Mouse (Mus musculus) forebrain, embryonic 14.5 days (tissue): Measurements from ENCODE around the gene Tmem139. TPM values are rescaled to one million over a fixed set of nuclear protein-coding genes. Genes with fewer than 3 reads are reported as not detected.

Experiments used
- ATAC-seq: fragments of 200-750 bp; cut with Nextera tagmentation; 2 replicates; pipeline ENCODE4 v1.8.0; 2017; ENCODE audit warnings: mild to moderate bottlenecking, moderate library complexity
- DNase-seq: peaks from one replicate; pipeline ENCODE4 v3.0.0-alpha.2; 2015; ENCODE audit warnings: low spot score
- H3K27ac ChIP-seq: fragments of 300-500 bp; sonication (generic); 2 replicates; pipeline ENCODE4 v1.5.1; 2014; ENCODE audit warnings: low read depth, mild to moderate bottlenecking, control low read depth, low read length, moderate library complexity
- H3K27me3 ChIP-seq: fragments of 300-500 bp; sonication (generic); replicated peaks from 2 replicates; pipeline ENCODE4 v1.6.1; 2014; ENCODE audit warnings: low read length, control low read depth, mixed read lengths; ENCODE audit not compliant: control insufficient read depth, insufficient read depth
- H3K36me3 ChIP-seq: fragments of 300-500 bp; sonication (generic); 2 replicates; pipeline ENCODE4 v1.6.1; 2014; ENCODE audit warnings: low read length, control low read depth; ENCODE audit not compliant: control insufficient read depth, insufficient read depth
- H3K4me1 ChIP-seq: fragments of 300-500 bp; sonication (generic); 2 replicates; pipeline ENCODE4 v1.6.1; 2014; ENCODE audit warnings: antibody characterized with exemption, low read length, control low read depth; ENCODE audit not compliant: control insufficient read depth, insufficient read depth
- H3K4me2 ChIP-seq: fragments of 300-500 bp; sonication (generic); 2 replicates; pipeline ENCODE4 v1.6.1; 2014; ENCODE audit warnings: mild to moderate bottlenecking, control low read depth, low read length
- H3K4me3 ChIP-seq: fragments of 300-500 bp; sonication (generic); 2 replicates; pipeline ENCODE4 v1.5.1; 2014; ENCODE audit warnings: low read depth, low read length, control low read depth
- H3K9ac ChIP-seq: fragments of 300-500 bp; sonication (generic); 2 replicates; pipeline ENCODE4 v1.6.1; 2014; ENCODE audit warnings: mild to moderate bottlenecking, low read length, control low read depth, moderate library complexity
- H3K9me3 ChIP-seq: fragments of 300-500 bp; sonication (generic); replicated peaks from 2 replicates; pipeline ENCODE4 v1.6.1; 2016; ENCODE audit warnings: low read length, control low read depth, mixed read lengths; ENCODE audit not compliant: control insufficient read depth
- WGBS: fragments of 180-500 bp; shearing (Covaris S2); extraction: QIAGEN DNeasy Blood & Tissue Kit; methylation state at CpG from one replicate; pipeline ENCODE4 v1.1.7; 2014; 5-methylcytosine and 5-hydroxymethylcytosine counted together
- polyA plus RNA-seq: library from polyadenylated mRNA; unstranded; fragments of >200 nt; fragmentation: Nextera tagmentation; extraction: Ambion mirVana; gene quantifications from 2 replicates; pipeline ENCODE4 v1.2.1, GENCODE M21; 2014

The Tmem139 gene
- not detected in 2 replicates for polyA plus RNA-seq

DNA sequence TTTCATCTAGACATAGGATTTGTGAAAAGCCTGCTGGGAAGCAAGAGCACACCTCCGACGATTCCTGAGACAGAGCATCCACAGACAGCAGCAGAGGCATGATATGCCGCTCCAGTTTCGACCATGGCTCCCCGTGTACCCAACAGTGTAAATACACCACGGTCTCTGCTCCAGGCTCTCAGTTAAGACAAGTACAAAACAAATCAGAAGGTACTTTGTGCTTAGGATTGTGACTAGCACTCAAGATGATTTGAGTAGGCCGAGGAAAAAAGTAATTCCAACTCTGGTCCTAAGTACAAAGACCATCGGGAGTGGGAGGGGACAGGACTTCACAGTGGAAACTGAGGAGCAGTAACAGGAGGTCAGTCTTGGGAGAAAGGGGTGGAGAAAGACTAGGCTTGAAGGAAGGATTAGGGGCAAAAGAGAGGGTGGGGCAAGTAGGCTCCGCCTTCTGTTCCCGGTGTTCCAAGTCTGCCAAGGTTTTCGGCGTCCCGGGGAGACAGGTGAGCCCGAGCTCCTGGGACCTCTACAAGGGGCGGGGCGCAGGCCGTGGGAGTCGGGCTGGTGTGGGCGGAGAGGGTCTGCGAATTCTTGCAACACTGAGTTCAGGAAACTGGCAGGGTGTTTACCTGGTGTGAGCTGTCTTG lies at the start of gene Tmem139:
TSS of gene Tmem139 (plus strand) at position 447 of the 647 bp plus-strand sequence.
- no peak within 1 kb of the TSS for H3K4me2 ChIP-seq
- no peak within 1 kb of the TSS for H3K9ac ChIP-seq
- no peak within 1 kb of the TSS for H3K4me3 ChIP-seq
- peaks cover 3% of the 10 kb centered on the region; the same call in 1 of the 2 replicates for H3K4me1 ChIP-seq
- WGBS, result 22% methylated on average over 20 of the region's 20 CpGs
- no peaks in the 10 kb centered on the region for H3K9me3 ChIP-seq
- no peaks in the 10 kb centered on the region for H3K36me3 ChIP-seq
- DNase-seq (no peak), ATAC-seq (no peak)
- H3K27me3 ChIP-seq, result no peaks in the 10 kb centered on the region
- no peak within 1 kb of the TSS for H3K27ac ChIP-seq

DNA sequence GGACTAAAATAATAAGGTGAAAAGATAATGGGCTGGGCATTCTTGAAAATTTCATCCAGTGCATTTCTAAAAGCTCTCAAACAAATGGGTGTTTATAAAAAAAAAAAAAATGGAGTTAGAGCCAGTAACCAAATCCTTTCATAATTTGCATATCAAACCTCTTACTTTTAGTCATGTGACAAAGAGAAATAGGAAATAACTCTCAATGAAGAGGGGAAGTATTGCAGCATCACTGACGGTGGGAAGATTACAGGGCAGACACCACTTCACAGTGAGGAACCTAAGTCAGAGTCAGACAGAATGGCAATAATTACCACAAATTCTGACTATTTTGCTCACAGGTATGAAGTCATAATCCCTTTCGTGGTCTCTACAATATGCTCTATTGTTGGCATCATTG lies 46.7 kb upstream of the Tmem139 start, which contains the start of gene Tas2r144:
TSS of gene Tas2r144 (plus strand) at position 301 of the 400 bp plus-strand sequence.
- Histone ChIP-seq H3K4me2 (no peak within 1 kb of the TSS), H3K4me3 (no peak within 1 kb of the TSS), H3K4me1 (no peaks in the 10 kb centered on the region), H3K9me3 (no peaks in the 10 kb centered on the region), H3K36me3 (no peaks in the 10 kb centered on the region), H3K27ac (no peak within 1 kb of the TSS), H3K27me3 (no peaks in the 10 kb centered on the region), H3K9ac (no peak within 1 kb of the TSS)
- DNase-seq (no peak), ATAC-seq (no peak)
- WGBS, result 80% methylated on average over 2 of the region's 2 CpGs

DNA sequence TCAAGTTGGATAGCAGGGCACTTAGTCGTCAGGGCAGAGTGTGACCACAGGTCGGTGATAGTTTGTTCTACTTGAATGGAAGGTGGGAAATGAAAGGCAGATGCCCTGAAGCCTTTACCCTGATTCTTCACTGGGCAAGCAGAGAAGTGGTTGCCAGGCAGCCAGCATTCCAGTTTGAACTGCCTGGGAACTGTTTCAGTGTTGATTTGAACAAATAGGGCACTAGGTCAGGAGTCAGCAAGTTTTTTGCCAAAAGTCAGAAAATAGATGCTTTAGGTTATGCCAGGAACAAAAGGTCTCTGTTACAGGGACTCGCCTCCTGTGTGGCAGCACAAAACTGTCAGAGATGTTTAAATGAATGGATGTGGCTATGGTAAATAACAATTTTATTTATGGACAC lies 39.5 kb upstream of the Tmem139 start:
- Histone ChIP-seq H3K27me3 (no peaks in the 10 kb centered on the region), H3K4me2 (no peak overlapping the region), H3K27ac (no peak overlapping the region), H3K4me3 (no peak overlapping the region), H3K36me3 (no peaks in the 10 kb centered on the region), H3K9me3 (no peaks in the 10 kb centered on the region), H3K4me1 (no peaks in the 10 kb centered on the region), H3K9ac (no peak overlapping the region)
- ATAC-seq (no peak), DNase-seq (no peak)
- WGBS, result 69% methylated on average over 3 of the region's 3 CpGs

DNA sequence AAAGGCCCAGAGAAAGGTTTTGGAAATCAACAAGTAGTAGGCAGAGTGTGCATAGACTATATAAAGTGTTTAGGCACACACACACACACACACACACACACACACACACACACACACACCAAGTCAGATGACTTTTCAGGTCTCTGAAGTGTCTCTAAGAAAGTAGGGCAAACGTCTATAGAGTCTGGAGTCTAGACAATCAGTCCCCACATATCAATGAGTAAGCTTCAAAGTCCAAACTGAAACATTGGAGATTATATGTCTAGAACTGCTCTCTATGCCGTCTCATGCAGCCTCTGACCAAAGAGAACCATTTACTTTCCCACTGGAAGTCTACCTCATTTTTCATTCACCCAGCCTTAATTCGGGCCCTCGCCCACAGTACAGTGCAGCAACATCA lies 36.7 kb upstream of the Tmem139 start:
- H3K9ac ChIP-seq, result no peak overlapping the region
- H3K4me2 ChIP-seq, result no peak overlapping the region
- H3K27me3 ChIP-seq, result no peaks in the 10 kb centered on the region
- H3K4me1 ChIP-seq, result no peaks in the 10 kb centered on the region
- no peak overlapping the region for H3K27ac ChIP-seq
- no peak overlapping the region for H3K4me3 ChIP-seq
- H3K36me3 ChIP-seq, result no peaks in the 10 kb centered on the region
- 71% methylated on average over 4 of the region's 4 CpGs for WGBS
- H3K9me3 ChIP-seq, result no peaks in the 10 kb centered on the region
- DNase-seq, result no peak
- no peak for ATAC-seq

DNA sequence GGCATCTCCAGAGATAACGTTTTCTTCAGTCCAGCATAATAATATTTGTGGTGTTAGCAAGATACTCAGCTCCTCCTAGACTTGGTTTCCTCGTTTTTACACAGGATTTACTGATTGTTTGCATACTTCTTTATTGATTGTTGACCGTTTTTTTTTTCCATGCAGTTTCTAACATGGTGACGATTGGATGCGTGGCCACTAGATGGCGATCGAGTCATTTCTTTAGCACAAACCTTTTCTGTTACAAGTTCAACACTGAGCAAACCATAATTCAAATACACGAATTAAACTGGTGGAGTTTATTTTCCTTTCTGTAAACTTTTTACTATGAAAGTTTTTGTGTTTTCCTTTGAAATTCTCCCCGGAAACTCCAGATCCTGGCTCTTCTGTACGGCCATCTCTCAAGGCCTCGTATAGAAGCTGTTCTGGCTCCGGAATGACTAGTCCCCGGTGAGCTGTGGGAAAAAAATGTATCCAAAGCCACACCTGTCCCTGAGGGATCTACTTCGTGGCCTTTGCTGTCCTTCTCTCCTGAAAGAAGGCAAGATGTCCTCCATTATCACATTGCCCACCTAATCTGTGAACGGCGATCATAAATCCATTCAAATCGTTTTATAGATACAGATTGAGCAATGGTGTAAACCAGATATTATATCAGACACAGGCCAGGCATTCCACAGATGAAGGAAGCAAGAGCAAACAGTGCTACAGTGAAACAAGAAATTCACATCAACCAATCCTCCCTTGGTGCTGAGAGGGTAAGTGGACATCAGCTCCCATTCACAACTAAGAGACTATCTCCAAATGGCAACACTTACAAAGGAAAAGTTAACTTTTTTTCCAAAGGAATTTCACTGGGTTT lies 34.3 kb upstream of the Tmem139 start:
- no peaks in the 10 kb centered on the region for H3K36me3 ChIP-seq
- DNase-seq, result peak; percentile 85
- no peak overlapping the region for H3K27ac ChIP-seq
- no peak overlapping the region for H3K4me2 ChIP-seq
- 35% methylated on average over 17 of the region's 17 CpGs for WGBS
- no peaks in the 10 kb centered on the region for H3K9me3 ChIP-seq
- H3K4me1 ChIP-seq, result no peaks in the 10 kb centered on the region
- H3K9ac ChIP-seq, result no peak overlapping the region
- no peak overlapping the region for H3K4me3 ChIP-seq
- peak; percentile 74 for ATAC-seq
- no peaks in the 10 kb centered on the region for H3K27me3 ChIP-seq

DNA sequence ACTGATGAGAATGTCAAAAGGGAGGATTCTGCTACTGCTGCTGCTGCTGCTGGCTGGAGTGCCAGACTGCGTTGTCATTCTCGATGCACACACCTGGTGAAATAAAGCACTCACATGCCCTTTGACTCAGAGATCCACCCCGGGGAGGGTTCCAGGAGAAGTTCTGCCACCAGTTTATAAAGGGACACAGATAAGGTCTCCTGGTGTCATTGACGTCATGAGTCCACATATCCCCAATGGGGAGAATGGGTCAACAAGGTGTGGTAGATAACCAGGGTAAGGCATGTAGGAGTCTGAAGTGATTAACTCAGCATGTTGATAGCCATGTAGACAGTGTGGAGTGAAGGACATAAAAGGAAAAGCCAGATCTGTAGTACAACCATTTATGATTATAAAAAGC lies 32.2 kb upstream of the Tmem139 start:
- Histone ChIP-seq H3K4me3 (no peak overlapping the region), H3K27me3 (no peaks in the 10 kb centered on the region), H3K9ac (no peak overlapping the region), H3K4me1 (no peaks in the 10 kb centered on the region), H3K27ac (no peak overlapping the region), H3K9me3 (no peaks in the 10 kb centered on the region), H3K36me3 (no peaks in the 10 kb centered on the region), H3K4me2 (no peak overlapping the region)
- 84% methylated on average over 4 of the region's 4 CpGs for WGBS
- ATAC-seq (no peak), DNase-seq (no peak)

DNA sequence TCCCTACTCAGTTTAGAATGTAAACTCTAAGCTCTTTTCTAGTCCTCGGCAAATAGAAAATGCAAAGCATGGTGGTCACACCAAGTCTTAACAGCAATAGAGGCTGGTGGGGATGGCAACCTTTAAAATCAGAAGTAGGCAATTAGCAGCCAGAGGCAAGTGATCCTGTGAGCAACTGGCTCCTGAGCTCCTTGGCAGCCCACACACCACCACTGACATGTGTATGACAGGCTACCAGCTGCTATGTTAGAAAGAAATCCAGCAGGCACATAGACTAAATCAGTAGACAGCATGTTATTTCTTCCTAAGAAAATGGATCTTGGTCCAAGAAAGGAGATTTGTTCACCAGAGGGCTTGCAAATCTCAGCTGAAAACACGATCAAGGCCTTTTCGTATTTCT lies 30.6 kb upstream of the Tmem139 start:
- no peak overlapping the region for H3K27ac ChIP-seq
- no peaks in the 10 kb centered on the region for H3K4me1 ChIP-seq
- H3K36me3 ChIP-seq, result no peaks in the 10 kb centered on the region
- no peak overlapping the region for H3K9ac ChIP-seq
- 72% methylated on average over 3 of the region's 3 CpGs for WGBS
- H3K4me3 ChIP-seq, result no peak overlapping the region
- H3K27me3 ChIP-seq, result no peaks in the 10 kb centered on the region
- DNase-seq, result peak; percentile 64
- H3K9me3 ChIP-seq, result no peaks in the 10 kb centered on the region
- no peak overlapping the region for H3K4me2 ChIP-seq
- peak; percentile 63; the same call in 1 of the 2 replicates for ATAC-seq

DNA sequence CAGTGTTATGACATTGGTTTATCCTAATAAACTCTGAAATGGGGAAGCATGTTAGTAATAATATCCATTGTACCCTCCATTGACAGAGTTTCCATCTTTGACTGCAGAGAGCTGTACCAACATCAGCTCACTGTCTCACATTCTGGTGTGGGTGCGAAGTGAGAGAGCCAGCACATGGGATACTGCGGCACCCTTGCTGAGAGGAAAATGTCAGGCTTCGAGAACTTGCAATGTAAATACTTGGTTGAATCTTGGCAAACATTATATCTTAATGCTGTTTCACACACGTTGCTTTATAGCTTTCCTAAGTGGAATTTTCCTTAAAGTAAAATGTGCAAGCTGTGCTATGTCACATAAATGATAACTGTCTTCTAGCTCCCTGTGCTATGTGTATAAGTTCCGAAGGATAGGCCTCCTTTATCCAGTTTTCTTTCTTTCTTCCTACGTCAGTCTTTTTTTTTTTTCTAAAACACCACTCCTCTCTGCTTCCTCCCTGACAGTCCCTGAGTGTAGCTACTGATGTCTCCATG lies 24.4 kb upstream of the Tmem139 start:
- Histone ChIP-seq H3K4me2 (no peak overlapping the region), H3K9ac (no peak overlapping the region), H3K36me3 (no peaks in the 10 kb centered on the region), H3K9me3 (no peaks in the 10 kb centered on the region), H3K4me1 (no peaks in the 10 kb centered on the region), H3K27me3 (no peaks in the 10 kb centered on the region), H3K27ac (no peak overlapping the region), H3K4me3 (no peak overlapping the region)
- WGBS, result 68% methylated on average over 6 of the region's 6 CpGs
- DNase-seq, result peak; percentile 20
- ATAC-seq, result no peak
